Mouse (Mus musculus): ENCODE measurements around the gene Crct1.

Crct1 gene

DNA sequence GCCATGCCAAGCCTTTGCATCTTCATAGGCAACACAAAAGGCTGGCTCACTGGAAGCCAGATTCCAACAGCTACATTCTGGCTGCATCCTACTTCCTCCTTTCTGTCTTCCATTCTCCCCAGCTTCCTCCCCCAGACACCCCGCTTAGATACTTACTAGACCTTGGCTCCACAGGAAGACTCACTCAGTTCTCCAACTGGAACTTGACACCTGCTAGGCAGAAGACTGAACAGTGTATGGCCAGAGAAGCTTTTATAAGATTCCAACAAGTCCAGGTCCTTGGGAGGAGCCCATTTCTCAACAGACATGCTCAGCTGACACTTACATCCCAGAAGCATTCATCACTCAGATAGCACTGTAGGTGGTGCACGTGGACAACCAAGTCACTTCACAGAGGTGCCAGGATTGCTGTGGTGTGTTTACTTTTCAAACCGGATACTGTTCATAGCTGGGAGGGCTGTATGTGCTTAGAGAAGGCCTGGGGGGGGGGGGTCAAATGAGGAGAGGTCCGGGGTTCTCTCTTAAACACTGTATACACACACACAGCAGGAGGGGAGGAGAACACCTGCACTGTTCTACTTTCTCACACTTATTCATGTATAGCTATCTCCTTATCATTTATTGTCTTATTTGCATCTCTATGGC lies at the start of gene Crct1:
TSS of gene Crct1 (minus strand) at position 228 of the 645 bp plus-strand sequence.
- DNase-seq, result no peak

DNA sequence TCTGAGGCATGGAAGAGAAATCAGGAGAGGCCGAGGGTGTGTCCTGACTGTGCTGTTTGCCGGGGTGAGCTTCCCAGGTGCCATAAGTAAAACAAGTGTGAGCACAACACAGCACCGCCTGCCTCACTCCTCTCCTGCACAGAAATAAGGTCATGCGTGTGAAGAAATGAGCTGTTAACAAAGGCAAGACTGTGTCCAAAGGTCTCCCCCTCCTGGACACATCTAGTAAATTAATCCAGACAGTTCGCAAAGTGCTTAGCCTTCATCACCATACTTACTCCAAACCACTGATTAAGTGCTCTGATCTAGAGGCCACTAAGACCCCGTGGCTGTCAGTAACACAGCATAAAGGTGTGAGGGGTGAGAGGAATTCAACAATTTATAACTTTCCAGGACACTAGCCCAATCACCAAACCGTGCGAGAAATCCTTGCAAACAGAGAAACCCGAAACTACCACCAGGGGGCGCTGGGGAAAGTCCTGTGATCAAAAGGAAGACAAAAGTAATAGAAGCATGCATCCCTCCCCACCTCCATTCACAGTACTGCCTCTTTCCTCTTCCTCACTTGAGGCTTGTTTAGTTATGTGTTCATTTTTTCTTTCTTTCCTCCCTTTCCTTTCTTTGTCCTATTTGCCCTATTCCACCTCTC lies 37.5 kb upstream of the Crct1 start:
- DNase-seq, result no peak

DNA sequence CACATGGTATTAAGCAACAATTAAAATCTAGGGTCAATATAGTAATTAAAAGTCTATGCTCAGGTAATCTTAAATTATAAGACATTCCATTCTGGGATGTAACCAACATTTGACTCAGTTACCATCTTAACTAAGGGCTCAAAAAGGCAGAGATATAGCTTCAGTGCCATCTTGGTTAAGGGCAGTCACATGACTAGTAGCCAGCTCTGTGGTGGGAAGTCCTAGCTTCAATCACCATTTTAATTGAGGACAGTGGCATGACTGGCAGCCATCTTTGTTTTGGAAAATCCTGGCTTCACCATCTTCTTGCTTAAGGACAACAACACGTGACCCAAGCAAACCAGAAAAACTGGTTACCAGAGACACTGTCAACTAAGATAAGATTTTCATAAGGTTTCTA lies 34.7 kb upstream of the Crct1 start:
- no peak for DNase-seq

DNA sequence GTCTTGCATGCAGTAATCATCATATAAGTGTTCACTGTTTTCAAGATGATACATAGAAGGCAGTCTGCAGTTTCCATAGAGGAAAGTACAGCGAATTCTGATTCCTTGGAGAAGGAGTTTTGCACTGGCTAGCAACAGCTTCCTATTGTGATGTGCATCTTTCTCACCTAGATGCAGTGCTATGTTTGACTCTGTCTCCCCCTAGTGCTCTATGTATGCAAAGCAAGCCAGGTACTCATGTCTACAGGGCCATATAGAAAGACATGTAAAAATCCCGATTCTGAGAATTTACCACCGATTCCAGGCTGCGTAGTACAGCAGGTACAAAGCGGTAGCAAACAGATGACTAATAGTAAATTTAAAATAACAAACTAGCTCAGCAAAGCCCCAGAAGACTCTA lies 16.0 kb upstream of the Crct1 start:
- DNase-seq, result peak; percentile 24

DNA sequence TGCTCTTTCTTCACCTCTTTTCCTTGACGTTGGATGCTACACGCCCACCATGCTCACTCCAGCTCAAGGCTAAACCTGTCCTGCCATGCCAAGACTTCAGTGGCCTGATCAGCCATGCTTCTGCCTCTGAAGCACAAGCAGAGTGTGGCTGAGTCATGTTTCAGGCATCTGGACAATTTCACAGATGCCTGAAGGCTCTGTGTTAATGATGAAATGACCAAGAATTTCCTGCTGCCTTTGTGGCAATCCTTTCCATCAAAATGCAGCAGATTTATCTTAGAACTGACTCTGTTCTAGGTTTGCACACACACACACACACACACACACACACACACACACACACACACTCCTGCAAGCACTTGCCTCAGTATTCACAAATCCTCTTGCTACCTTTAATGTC lies 10.0 kb upstream of the Crct1 start:
- DNase-seq, result no peak

DNA sequence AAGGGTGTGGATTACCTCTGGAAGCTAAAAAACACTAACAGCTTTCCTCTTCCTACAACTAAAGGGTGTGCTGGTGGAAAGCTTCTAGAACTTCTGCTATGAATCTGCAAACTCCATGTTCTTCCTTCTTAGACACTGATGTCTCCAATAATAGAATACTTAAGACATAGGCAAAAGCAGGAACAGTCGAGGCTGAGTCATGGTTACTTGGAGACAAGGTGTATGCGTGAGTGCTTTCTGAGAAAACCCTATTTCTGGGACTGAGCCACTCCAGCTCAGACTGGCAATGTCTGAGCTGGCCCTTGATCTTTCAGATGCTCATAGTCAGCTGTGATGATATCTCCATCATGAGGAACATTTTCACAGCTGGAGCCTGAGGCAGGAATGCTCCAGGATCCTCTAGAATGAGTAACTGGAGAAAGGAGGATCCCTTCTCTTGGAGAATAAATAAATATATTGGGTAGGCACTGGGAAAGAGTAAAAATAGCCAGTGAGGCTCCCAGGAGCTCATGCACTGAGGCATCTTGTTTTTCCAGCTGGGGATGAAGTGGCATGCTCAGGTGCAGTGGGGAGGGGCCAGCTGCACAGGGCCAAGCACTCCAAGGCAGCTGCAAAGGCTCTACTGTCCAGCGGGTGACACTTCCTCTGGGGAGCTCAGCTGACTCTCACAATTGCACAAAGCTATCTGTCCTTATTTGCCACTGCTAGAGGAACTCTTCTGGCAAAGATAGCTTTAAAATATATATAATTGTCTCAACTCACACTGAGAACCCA lies 8.1 kb upstream of the Crct1 start:
- DNase-seq, result peak; percentile 14

DNA sequence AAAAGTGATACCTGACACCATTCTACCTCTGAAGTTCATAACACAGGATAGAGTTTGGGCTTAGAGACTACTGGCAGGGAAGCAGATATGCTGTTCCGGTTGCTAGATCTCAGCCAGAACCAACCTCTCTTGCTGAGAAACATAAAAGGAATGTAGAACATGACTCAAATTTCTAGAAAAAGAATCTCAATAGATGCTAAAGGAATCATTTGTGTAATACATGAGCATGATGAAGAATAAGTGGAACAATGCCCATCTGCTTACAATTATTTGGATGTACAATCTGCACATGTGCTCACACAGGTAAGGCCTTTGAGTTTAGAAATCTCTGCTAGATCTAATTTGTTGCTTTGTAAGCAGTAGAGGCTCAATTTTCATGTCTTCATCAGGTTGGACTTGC lies 5.7 kb upstream of the Crct1 start:
- no peak for DNase-seq

DNA sequence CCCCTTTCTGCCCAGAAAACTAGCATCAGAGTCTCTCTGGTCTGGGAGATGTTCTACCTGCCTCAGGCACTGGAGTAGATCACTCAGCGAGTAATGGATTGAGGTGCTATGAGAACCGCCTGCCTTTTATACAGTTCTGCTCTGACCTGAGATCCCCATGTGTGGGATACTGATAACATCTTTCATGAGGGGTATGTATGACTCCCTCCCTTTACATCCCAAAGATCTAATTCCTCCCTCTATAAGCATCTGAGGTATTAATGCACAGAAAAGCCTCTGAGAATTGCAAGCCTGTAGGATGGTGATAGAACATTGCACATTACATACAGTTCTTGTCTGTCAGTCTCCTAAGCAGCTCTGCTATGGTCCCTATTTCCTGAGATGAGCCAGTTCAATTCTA lies 3.5 kb upstream of the Crct1 start, which contains the start of gene Lce1m:
TSS of gene Lce1m (minus strand) at position 101 of the 400 bp plus-strand sequence.
- DNase-seq, result no peak

DNA sequence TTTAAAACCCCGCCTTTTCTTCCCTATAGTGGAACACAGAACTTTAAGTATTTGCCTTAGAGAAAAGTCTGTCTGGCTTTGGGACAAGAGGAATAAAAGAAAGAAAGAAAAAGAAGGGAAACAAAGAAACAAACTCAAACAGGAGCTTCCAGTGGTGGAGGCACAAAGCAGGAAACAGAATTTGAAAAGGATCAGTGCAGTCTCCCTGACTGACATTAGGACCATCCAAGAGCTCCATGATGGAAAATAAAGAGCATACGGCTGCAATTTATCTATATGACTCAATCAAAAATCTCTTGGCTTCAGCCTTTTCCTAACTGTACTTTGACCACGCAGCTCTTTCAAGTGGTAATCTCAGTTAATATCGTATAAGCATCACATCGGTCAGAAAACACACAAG lies 616 bp downstream of the Crct1 start:
- DNase-seq, result no peak

DNA sequence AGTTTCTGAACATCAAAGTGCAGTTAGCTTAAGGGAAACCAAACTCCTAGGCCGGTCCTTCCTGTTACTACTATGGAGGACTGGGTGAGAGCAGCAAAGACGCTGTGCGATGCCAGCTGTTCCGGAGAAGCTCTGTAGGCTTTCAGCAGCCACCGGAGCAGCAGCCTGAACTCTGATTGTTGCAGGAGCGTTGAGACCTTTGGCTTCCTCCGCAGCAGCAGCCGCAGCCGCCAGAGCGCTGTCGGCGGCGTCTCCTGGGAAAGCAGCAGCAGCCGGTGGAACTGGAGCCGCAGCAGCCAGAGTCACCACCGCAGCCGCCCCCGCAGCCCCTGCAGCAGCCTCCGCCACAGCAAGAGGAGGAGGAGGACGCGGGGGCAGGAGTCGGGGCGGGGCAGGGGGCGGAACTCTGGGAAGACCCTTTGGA lies 1.1 kb downstream of the Crct1 start:
- peak; percentile 59 for DNase-seq

DNA sequence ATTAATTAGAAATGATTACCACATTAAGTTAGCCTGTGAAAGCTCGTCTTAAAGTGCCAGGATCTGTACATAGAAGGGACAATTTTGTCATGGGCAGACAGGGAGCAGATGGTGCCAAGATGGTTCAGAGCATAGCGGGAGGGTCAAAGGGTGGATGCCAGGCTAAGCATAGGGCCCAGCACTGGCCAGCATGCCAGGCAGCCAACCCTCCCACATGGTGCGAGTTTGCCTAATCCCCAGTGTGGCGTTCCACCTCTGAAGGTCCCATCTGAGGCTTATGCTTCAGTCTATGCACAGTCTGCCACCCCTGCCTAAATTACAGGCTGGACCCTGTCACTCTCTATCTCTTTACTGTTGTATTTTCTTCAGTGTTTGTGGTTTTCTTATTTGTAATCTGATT lies 12.6 kb downstream of the Crct1 start:
- DNase-seq, result no peak

DNA sequence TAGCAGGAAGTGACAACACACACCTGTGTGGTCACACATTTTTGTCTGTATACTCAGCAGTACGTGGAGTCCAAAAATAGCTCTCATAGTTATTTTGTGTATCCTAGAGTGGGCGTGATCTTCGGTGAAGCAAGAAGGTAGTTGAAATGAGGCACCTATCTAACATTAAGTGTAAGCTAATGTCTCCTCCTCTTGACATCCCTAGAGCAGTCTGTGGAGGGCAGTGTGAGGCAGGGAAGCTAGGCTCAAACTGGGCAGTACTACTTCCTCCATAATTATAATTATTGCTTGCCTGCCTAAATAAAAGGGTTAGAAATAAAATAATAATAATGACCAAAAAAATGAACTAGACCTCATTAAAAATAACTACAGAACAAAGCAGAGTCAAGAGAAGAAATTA lies 14.9 kb downstream of the Crct1 start:
- DNase-seq, result no peak

DNA sequence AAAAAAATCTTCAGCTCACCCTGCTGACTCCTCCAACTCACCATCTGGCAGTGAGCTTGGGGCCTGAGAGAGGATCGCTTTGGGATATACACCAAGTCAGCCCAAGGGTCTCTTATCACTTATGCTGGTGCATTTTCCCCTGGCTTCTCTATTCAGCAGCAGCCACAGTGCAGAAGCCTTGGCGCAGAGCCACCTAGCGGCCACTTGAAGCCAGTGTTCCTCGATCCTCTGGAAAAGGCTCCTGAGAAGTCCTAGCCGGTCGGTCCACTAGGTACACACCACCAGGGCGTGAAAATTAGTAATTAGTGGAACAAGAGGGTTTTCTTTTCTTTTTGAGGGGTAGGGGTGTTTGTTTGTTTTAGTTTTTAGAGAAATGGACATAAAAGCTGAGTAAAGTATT lies 16.8 kb downstream of the Crct1 start:
- peak; percentile 70 for DNase-seq

DNA sequence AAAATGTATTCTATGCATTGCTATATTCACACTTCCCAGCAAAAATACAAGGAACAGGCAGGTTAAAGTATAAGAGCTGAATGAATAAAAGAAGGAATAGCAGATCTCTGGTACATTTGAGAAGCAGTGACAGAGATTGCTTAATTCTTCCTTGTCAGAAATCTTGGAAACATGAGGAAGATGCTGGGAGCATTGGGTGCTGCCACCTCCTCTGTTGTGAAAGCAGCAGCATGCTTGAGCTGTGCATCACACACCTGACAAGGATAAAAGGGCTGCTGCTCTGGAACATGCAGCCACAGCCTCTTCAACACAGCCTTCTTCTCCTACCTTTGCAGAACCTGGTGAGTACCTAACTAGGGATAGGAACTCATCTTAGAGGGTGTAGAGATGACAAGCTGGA lies 23.6 kb downstream of the Crct1 start, which contains the start of gene Lce3f:
TSS of gene Lce3f (plus strand) at position 301 of the 400 bp plus-strand sequence.
- no peak for DNase-seq

DNA sequence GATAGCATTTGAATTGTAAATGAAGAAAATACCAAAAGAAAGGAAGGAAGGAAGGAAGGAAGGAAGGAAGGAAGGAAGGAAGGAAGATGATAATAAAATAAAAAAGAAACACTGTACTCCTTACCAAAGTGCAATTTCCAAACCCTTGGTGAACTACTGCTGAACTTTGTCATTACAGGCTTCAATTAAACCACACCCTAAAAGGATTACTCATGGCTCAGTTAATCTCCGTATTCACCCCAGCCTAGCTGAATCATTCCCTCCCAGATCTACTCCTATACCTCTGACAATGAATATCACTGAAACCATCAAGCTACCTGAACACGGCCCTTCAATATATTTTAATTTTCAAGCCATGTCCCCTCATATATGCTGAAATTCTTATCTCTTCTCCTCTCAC lies 37.0 kb downstream of the Crct1 start:
- DNase-seq, result no peak

DNA sequence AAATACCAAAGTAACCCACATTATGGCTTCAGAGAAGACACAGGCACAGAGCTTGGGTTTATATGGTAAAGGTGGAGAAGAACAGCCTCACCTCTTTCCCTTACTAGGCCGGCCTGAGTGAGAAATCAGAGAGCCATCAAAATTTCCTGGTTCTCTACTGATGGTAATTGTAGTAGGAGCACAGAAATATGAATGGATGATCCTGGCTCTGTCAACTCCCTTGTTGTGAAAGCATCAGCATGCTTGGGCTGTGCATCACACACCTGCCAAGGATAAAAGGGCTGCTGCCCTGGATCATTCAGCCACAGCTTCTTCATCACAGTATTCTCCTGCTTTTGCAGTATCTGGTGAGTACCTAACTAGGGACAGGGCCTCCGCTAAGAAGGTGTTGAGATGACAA lies 48.7 kb downstream of the Crct1 start, which contains the start of gene Lce3e:
TSS of gene Lce3e (plus strand) at position 301 of the 400 bp plus-strand sequence.
- no peak for DNase-seq
